Mouse (Mus musculus) ES-Bruce4 (cell line): ENCODE data around the gene Tnfaip8l2.

ENCODE experiments used
- CTCF ChIP-seq: IDR thresholded peaks from one replicate; pipeline ENCODE4 v1.8.1; 2011; ENCODE audit warnings: low read depth, low read length
- EP300 ChIP-seq: IDR thresholded peaks from 2 replicates; pipeline ENCODE4 v1.6.1; 2011; ENCODE audit warnings: low read depth, low read length; ENCODE audit not compliant: insufficient read depth
- POLR2A ChIP-seq: IDR thresholded peaks from one replicate; pipeline ENCODE4 v1.8.1; 2011; ENCODE audit warnings: low read length; ENCODE audit not compliant: insufficient read depth

DNA sequence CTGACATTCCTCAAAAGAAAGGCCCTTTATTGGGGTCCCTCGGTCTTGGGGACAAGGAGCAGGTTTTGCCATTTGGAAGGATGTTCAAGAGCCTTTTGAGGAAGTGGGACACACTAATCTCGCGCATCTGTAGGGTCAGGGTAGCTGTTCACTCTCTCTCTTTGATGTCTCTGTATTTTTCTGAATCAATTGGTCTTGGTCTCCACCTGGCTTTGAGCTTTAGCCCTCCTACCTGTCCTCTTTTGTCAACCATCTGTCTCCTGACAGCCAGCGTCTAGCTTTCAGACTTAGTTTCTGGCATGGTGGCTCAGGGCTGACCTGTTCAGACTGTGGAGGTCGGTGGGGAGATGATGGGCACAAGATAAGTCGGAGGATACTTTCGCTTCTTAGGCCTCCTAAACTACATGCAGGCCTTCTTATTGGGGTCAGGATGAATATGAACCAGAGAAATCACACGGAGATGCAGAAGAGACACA lies 17.4 kb upstream of the Tnfaip8l2 start:
- no peak for TF ChIP-seq CTCF
- TF ChIP-seq POLR2A, result no peak
- TF ChIP-seq EP300, result no peak
